Mouse (Mus musculus): Measurements from ENCODE around the gene Tango6. TPM values are rescaled to one million over a fixed set of nuclear protein-coding genes. Genes with fewer than 3 reads are reported as not detected.

Gene Tango6
- total RNA-seq (2017), result 11.9 and 12.9 TPM in 2 replicates

DNA sequence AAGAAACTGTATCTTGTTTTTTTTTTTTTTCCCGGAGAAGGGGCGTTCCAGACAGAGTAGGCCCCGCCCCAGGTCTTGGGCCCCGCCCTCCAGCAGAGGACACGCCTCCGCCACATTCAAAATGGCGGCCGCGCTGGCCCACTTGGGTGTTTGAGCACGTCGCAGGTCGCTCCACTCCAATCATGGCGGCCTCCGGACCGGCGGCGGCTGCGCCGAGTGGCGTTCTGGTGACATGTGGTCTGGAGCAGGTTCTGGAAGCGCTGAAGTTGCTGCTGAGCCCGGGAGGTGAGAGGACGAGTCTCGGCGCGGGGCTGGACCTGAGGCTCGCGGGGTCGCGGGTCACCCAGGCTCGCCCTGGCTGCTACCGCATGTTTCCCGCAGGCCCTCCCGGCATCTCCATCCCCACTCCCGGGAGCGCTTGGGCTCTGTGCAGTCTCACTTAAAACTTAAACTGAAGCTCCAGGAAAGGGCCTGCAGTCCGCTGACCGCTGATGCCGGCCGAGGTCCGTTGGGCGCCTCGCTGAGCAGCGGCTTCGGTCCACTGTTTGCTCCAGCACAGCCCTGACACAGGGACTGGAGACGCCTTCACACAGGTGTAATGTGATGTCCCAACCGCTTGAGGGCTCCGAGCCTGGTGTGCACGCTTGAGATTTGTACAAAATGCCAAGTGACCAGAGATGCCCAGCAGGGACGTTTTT is at the start of gene Tango6:
TSS of gene Tango6 (plus strand) at position 98 of the 698 bp plus-strand sequence.
- ATAC-seq (ENCODE audit: extremely low read depth, insufficient number of reproducible peaks, low FRiP score, poor library complexity, severe bottlenecking), result peak; percentile 90

- ATAC-seq (ENCODE audit: extremely low read depth, insufficient number of reproducible peaks, low FRiP score, poor library complexity, severe bottlenecking), result peak; percentile 31; the same call in 1 of the 2 replicates
Measured at GRCm38 (mm10) chr8:106633361-106634158, 49.3 kb upstream of the Tango6 start.

DNA sequence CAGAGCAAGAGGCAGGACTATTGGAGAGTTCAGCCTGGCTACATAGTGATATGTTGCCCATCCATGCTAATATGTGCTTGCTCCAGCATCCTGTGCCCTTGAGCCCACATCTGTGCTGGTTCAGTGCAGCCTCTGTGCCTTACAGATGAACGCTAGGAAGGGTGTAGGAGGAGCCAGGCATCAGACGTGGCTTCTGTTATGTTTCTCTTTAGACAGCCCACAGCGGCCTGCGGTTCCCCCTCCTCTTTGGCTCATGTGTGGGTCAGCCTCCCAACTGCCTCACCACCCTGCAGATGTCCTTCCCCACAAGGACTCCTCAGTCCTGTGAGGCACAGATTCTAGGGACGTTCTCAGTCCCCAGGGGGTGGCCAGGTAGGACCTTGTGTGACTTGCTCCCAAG is 47.6 kb upstream of the Tango6 start:
- no peak for ATAC-seq (ENCODE audit: extremely low read depth, insufficient number of reproducible peaks, low FRiP score, poor library complexity, severe bottlenecking)

DNA sequence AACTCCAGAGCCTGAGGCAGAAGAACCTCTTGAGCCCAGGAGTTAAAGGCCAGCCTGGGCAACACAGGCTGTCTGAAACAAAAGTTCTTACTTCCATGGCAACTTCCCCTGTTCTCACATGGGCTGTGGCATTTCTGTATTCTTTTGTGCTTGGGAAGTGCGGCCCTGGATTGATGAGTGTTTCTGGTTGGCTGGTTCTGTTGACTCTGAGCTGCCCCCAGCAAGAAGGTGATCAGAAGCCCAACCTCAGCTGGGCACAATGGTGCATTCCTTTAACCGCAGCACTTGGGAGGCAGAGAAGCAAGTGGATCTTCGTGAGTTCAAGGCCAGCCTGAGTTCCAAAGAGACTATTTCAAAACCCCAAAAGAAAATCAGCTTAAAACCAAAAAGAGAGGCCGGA is 45.4 kb upstream of the Tango6 start:
- no peak for ATAC-seq (ENCODE audit: extremely low read depth, insufficient number of reproducible peaks, low FRiP score, poor library complexity, severe bottlenecking)

DNA sequence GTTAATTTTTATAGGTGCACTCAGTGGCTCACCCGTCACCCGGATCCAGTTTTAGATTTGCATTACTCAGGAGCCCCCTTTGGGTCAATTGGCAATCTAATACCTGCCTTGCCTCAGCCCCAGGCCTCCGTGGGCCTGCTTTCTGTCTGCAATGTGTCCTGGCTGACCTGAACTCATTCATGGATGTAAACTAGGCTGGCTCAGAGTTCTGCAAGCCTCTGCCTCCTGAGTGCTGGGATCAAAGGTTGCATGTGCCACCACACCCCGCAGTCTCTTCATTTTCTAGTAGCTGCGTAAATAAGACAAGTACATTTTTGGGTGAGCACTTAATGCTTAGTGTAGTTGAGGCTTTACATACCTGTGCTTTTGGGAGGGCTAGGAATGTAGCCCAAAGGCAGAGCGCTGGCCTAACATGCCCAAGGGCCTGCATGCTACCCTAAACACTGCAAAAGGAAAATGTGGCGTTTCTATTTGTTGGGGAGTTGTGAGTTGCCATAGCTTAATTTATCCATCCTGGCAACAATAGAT is 44.0 kb upstream of the Tango6 start:
- ATAC-seq (ENCODE audit: extremely low read depth, insufficient number of reproducible peaks, low FRiP score, poor library complexity, severe bottlenecking), result no peak

GRCm38 (mm10) chr8:106640212-106640611 is 42.7 kb upstream of the Tango6 start:
- no peak for ATAC-seq (ENCODE audit: extremely low read depth, insufficient number of reproducible peaks, low FRiP score, poor library complexity, severe bottlenecking)

- ATAC-seq (ENCODE audit: extremely low read depth, insufficient number of reproducible peaks, low FRiP score, poor library complexity, severe bottlenecking), result no peak
Measured at GRCm38 (mm10) chr8:106640921-106641320, 41.9 kb upstream of the Tango6 start.

DNA sequence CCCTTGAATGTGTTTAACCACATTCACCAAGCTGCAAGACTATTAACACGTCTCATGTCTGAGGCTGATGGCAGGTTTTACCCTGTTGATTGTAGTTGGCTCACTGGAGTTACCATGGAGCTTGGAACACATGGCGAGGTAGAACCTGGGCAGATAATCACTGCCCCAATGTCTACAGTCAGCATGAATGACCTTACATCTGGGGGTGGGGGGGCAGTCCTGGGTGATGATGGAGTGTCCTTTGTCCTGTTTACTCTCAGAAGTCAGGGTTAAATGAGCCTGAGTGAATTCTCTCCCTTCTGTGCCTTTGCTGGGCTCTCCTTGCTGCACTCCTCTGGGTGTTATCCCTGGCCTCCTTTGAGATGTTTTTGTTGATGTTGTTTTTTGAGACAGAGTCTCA is 40.7 kb upstream of the Tango6 start:
- no peak for ATAC-seq (ENCODE audit: extremely low read depth, insufficient number of reproducible peaks, low FRiP score, poor library complexity, severe bottlenecking)

DNA sequence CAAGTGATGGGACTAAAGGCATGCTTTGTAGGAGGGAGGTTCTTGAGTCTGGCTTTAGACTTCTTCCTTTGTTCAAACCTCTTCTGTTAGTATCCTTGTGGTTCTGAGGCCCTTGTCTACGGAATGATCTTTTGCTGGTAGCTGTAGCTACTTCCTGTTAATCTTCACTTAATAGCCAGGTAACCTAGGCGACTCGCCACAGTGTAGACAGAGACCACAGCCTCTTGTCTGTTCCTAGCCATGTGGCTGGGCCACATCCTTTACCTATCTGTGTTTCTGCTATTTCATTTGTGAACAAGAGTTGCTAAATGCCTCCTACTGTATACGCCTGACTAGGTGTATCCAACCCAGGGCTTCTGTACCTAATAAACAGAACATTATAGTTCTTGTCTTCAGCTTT is 39.8 kb upstream of the Tango6 start:
- peak; percentile 32; the same call in 1 of the 2 replicates for ATAC-seq (ENCODE audit: extremely low read depth, insufficient number of reproducible peaks, low FRiP score, poor library complexity, severe bottlenecking)

GRCm38 (mm10) chr8:106644957-106645356 is 37.9 kb upstream of the Tango6 start:
- ATAC-seq (ENCODE audit: extremely low read depth, insufficient number of reproducible peaks, low FRiP score, poor library complexity, severe bottlenecking), result no peak

DNA sequence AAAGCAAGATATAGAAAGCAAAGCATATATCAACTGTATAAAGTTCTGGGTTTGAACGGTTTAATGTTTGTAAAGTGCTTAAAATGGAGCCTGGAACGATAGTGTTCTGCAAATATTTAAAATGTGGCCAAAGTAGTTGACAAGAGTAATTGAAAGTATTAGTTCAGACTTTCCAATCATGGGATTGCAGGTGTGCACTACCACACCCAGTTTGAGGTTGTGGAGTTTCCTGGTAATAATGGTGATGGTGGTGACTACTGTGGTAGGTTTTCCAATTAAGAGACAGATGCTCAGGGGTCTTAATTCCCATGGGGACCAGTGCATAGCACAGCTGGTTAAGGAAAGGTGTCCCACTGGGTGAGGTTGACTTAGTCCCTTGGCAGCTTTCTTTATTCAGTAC is 36.7 kb upstream of the Tango6 start:
- no peak for ATAC-seq (ENCODE audit: extremely low read depth, insufficient number of reproducible peaks, low FRiP score, poor library complexity, severe bottlenecking)

DNA sequence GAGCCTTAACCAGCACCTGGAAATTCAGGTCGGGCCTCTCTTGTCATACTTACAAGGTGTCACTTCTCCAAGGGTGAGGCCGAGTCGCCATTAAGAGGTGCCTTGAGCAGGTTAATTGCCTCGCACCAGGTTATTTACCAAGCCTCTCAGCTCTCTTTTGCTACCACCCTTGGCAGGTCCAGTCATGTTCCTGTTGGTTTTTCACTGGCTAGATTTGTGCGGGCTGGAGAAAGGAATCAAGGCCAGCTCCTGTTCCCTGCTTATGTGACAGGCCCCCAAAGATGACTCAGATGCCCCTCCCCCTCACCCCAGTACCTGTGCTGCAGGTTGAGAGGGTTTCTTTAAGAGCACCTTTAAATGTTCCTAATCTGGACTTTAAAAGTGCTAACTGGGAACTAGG is 36.1 kb upstream of the Tango6 start:
- no peak for ATAC-seq (ENCODE audit: extremely low read depth, insufficient number of reproducible peaks, low FRiP score, poor library complexity, severe bottlenecking)

DNA sequence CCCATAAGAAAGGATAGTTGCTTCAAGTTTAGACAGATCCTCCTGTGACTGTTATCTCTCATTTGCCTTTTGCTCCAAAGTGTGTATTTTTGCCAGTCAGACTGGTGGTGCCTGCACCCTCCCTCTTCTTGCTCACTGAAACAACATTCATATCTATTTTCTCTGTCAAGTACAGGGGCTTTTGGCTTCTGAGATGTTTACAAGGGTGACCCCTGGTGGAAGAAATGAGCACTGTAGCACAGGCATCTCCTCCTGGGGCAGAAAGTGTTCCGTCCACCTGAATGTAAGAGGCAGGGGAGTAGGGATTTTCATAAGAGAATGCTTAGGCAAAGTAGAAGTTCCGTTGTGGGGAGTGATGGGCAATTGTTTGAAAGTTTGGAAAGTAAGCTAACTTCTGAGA is 35.5 kb upstream of the Tango6 start:
- ATAC-seq (ENCODE audit: extremely low read depth, insufficient number of reproducible peaks, low FRiP score, poor library complexity, severe bottlenecking), result 0 out of 2 replicates have a peak, but pooled peaks have one; percentile 28

DNA sequence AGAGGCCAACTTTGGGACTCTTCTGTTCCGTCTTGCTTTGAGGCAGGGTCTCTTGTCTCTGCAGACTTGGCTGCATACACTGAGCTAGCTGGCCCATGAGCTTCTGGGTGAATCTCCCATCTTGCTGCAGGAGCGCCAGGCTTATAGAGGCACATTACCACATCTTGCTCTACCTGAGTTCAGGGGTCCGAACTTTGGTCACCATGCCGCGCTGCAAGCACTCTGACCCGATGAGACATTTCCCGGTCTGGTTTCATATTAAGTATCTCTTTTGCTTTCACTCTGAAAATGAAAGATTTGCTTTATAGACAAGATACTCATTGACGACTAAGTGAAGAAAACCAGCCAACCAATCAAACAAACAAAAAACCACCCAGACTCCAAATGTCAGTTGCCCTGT is 34.4 kb upstream of the Tango6 start:
- no peak for ATAC-seq (ENCODE audit: extremely low read depth, insufficient number of reproducible peaks, low FRiP score, poor library complexity, severe bottlenecking)

GRCm38 (mm10) chr8:106651994-106652393 is 30.9 kb upstream of the Tango6 start:
- no peak for ATAC-seq (ENCODE audit: extremely low read depth, insufficient number of reproducible peaks, low FRiP score, poor library complexity, severe bottlenecking)

DNA sequence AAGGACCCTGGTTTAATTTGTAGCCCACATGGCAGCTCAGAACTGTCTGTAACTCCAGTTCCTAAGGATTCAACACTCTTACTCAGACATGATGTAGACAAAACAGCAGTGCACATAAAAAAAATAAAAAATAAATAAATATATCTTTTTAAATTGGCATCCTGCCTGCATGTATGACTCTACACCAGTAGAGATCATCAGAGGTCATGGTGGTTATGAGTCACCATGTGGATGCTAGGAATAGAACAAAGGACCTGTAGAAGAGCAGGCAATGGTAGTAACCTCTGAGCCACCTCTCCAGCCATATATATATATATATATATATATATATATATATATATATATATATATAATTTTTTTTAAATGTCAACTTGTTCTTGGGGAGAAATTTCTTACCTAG is 26.8 kb upstream of the Tango6 start:
- no peak for ATAC-seq (ENCODE audit: extremely low read depth, insufficient number of reproducible peaks, low FRiP score, poor library complexity, severe bottlenecking)

GRCm38 (mm10) chr8:106672786-106673185 is 10.1 kb upstream of the Tango6 start:
- no peak for ATAC-seq (ENCODE audit: extremely low read depth, insufficient number of reproducible peaks, low FRiP score, poor library complexity, severe bottlenecking)

- ATAC-seq (ENCODE audit: extremely low read depth, insufficient number of reproducible peaks, low FRiP score, poor library complexity, severe bottlenecking), result no peak
Measured at GRCm38 (mm10) chr8:106674318-106674717, 8.6 kb upstream of the Tango6 start.

GRCm38 (mm10) chr8:106674894-106675293 is 8.0 kb upstream of the Tango6 start:
- ATAC-seq (ENCODE audit: extremely low read depth, insufficient number of reproducible peaks, low FRiP score, poor library complexity, severe bottlenecking), result no peak

DNA sequence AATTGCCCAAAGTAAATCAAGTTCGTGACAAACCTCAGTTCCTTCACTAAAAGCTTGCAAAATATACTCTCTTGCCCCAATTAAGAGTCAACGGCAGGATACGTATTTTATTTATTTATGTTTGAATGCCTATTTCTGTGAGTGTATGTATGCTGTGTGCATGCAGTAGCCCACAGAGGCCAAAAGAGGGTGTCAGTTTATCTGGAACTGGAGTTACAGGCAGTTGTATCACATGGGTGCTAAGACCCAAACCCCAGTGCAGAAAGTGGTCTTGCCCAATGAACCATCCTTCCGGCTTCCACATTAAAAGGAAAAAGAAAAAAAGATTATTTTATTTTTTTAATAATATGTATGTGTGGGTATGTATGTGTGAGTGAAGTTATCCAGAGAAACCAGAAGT is 1.5 kb downstream of the Tango6 start:
- ATAC-seq (ENCODE audit: extremely low read depth, insufficient number of reproducible peaks, low FRiP score, poor library complexity, severe bottlenecking), result no peak
